Mouse (Mus musculus): ENCODE data around the gene Ssr2.

- TF ChIP-seq CTCF (IDR thresholded peaks at IDR 0.05; ENCODE audit: borderline replicate concordance, control insufficient read depth, extremely low read depth, insufficient read depth, low read length, poor library complexity) (no peak), POLR2A (IDR thresholded peaks at IDR 0.05; ENCODE audit: control insufficient read depth, extremely low read depth, insufficient read depth, low read length, poor library complexity) (no peak)
These were observed 17.4 kb downstream of the Ssr2 start for GRCm38 (mm10) chr3:88592942-88593576.

Data from thymus, adult 2 months (tissue).